Mouse (Mus musculus) megakaryocyte progenitor cell, adult 5-6 weeks (primary cell): ENCODE data around the gene Ptgs1. TPM values are rescaled to one million over a fixed set of nuclear protein-coding genes. Genes with fewer than 3 reads are reported as not detected.

Experiments
- total RNA-seq, 2 experiments: library from RNA; stranded (forward) in 1 of 2; stranded (reverse) in 1 of 2; fragments of 157-497, 149-512 nt in 1 of 2; fragments of 200-1000 nt in 1 of 2; gene quantifications; 2 replicates each; pipeline versions ENCODE4 v1.2.3 to v1.2.4; 2015 to 2017

Ptgs1 gene
- total RNA-seq, 2 experiments from 2014 or later = 32.0 to 40.5 TPM

Other genes with a start within 250 kb of the Ptgs1 start
- gene Ndufa8, start 181.0 kb upstream of the Ptgs1 start, total RNA-seq (2015) = 85.0 and 100 TPM in 2 replicates
- gene Ndufa8, start 181.0 kb upstream of the Ptgs1 start, total RNA-seq (2017) = 42.4 and 53.3 TPM in 2 replicates
- not detected in 2 replicates for gene Morn5, start 181.0 kb upstream of the Ptgs1 start, total RNA-seq (2015)
- gene Morn5, start 181.0 kb upstream of the Ptgs1 start, total RNA-seq (2017) = not detected in 2 replicates
- not detected in 2 replicates for gene Lhx6, start 125.0 kb upstream of the Ptgs1 start, total RNA-seq (2015)
- gene Lhx6, start 125.0 kb upstream of the Ptgs1 start, total RNA-seq (2017) = not detected in 2 replicates
- gene Mrrf, start 94.0 kb upstream of the Ptgs1 start, total RNA-seq (2015) = 21.4 and 21.6 TPM in 2 replicates
- 23.5 and 24.4 TPM in 2 replicates for gene Mrrf, start 94.0 kb upstream of the Ptgs1 start, total RNA-seq (2017)
- gene Rbm18, start 93.7 kb upstream of the Ptgs1 start, total RNA-seq (2015) = 32.7 and 34.3 TPM in 2 replicates
- gene Rbm18, start 93.7 kb upstream of the Ptgs1 start, total RNA-seq (2017) = 21.0 and 22.2 TPM in 2 replicates
- gene Olfr338, start 143.1 kb downstream of the Ptgs1 start, total RNA-seq (2015) = not detected in 2 replicates
- not detected in 2 replicates for gene Olfr338, start 143.1 kb downstream of the Ptgs1 start, total RNA-seq (2017)
- gene Olfr339, start 188.5 kb downstream of the Ptgs1 start, total RNA-seq (2015) = not detected in 2 replicates
- gene Olfr339, start 188.5 kb downstream of the Ptgs1 start, total RNA-seq (2017) = not detected in 2 replicates
- not detected in 2 replicates for gene Olfr340, start 222.2 kb downstream of the Ptgs1 start, total RNA-seq (2015)
- not detected in 2 replicates for gene Olfr340, start 222.2 kb downstream of the Ptgs1 start, total RNA-seq (2017)